Mouse (Mus musculus) T-cell, adult 2 months (primary cell): ENCODE results near the gene Nkx2-4.

Experiments used
- DNase-seq: peaks from one replicate; pipeline ENCODE4 v3.0.0; 2022; ENCODE audit warnings: low spot score

The Nkx2-4 gene

GRCm38 (mm10) chr2:147085072-147085870 is at the start of gene Nkx2-4:
Nkx2-4 (minus strand) TSS chr2:147085445.
- peak; percentile 2 for DNase-seq

- no peak for DNase-seq
These were observed 42.1 kb upstream of the Nkx2-4 start for GRCm38 (mm10) chr2:147127366-147127765.

GRCm38 (mm10) chr2:147119736-147120135 is 34.5 kb upstream of the Nkx2-4 start:
- no peak for DNase-seq

GRCm38 (mm10) chr2:147086441-147086840 is 1.2 kb upstream of the Nkx2-4 start:
- DNase-seq, result no peak

GRCm38 (mm10) chr2:147085937-147086336 is 692 bp upstream of the Nkx2-4 start:
- no peak for DNase-seq

GRCm38 (mm10) chr2:147084366-147085071 is 726 bp downstream of the Nkx2-4 start:
- DNase-seq, result no peak

- DNase-seq, result peak; percentile 21
These were observed 1.5 kb downstream of the Nkx2-4 start for GRCm38 (mm10) chr2:147083471-147084365.

- no peak for DNase-seq
These were observed 2.9 kb downstream of the Nkx2-4 start for GRCm38 (mm10) chr2:147082391-147082790.

- no peak for DNase-seq
These were observed 10.8 kb downstream of the Nkx2-4 start for GRCm38 (mm10) chr2:147074399-147074798.

- no peak for DNase-seq
These were observed 11.3 kb downstream of the Nkx2-4 start for GRCm38 (mm10) chr2:147073962-147074361.

GRCm38 (mm10) chr2:147070305-147070704 is 14.9 kb downstream of the Nkx2-4 start:
- no peak for DNase-seq

GRCm38 (mm10) chr2:147069077-147069476 is 16.2 kb downstream of the Nkx2-4 start:
- no peak for DNase-seq

- DNase-seq, result no peak
These were observed 17.6 kb downstream of the Nkx2-4 start for GRCm38 (mm10) chr2:147067480-147068246.

GRCm38 (mm10) chr2:147053229-147053892 is 31.9 kb downstream of the Nkx2-4 start:
- no peak for DNase-seq

- DNase-seq, result no peak
These were observed 38.2 kb downstream of the Nkx2-4 start for GRCm38 (mm10) chr2:147047051-147047450.

- no peak for DNase-seq
These were observed 49.4 kb downstream of the Nkx2-4 start for GRCm38 (mm10) chr2:147035864-147036263.
